Mouse (Mus musculus) embryo, embryonic 11.5 days (tissue): ENCODE data around the gene Osbpl6.

Experiments
- DNase-seq: peaks from one replicate; pipeline ENCODE4 v3.0.0-alpha.2; 2012; ENCODE audit warnings: low read depth, low spot score

Gene Osbpl6

GRCm38 (mm10) chr2:76406151-76406936 is at the start of gene Osbpl6:
Gene Osbpl6 (plus strand): TSS chr2:76406508.
- DNase-seq = peak; percentile 61

- no peak for DNase-seq
These were observed 46.1 kb upstream of the Osbpl6 start, which contains the start of gene Cyct for GRCm38 (mm10) chr2:76360226-76360625. Gene Cyct (minus strand): TSS chr2:76360450.

GRCm38 (mm10) chr2:76362111-76362510 is 44.2 kb upstream of the Osbpl6 start:
- peak; percentile 34 for DNase-seq

- DNase-seq = no peak
These were observed 40.5 kb upstream of the Osbpl6 start for GRCm38 (mm10) chr2:76365811-76366210.

- DNase-seq = peak; percentile 71
These were observed 39.0 kb upstream of the Osbpl6 start for GRCm38 (mm10) chr2:76367188-76367922.

GRCm38 (mm10) chr2:76368861-76369660 is 37.2 kb upstream of the Osbpl6 start:
- DNase-seq = no peak

GRCm38 (mm10) chr2:76369821-76370655 is 36.3 kb upstream of the Osbpl6 start, which contains the start of gene Rbm45:
Gene Rbm45 (plus strand): TSS chr2:76369984.
- DNase-seq = peak; percentile 81

- DNase-seq = no peak
These were observed 35.7 kb upstream of the Osbpl6 start for GRCm38 (mm10) chr2:76370656-76370922.

- no peak for DNase-seq
These were observed 34.1 kb upstream of the Osbpl6 start for GRCm38 (mm10) chr2:76372244-76372643.

- DNase-seq = no peak
These were observed 31.6 kb upstream of the Osbpl6 start for GRCm38 (mm10) chr2:76374544-76375206.

GRCm38 (mm10) chr2:76378646-76379045 is 27.7 kb upstream of the Osbpl6 start:
- DNase-seq = no peak

GRCm38 (mm10) chr2:76386531-76386930 is 19.8 kb upstream of the Osbpl6 start:
- DNase-seq = no peak

GRCm38 (mm10) chr2:76400178-76400577 is 6.1 kb upstream of the Osbpl6 start:
- no peak for DNase-seq

GRCm38 (mm10) chr2:76405596-76406150 is 635 bp upstream of the Osbpl6 start:
- DNase-seq = peak; percentile 13

GRCm38 (mm10) chr2:76406937-76407441 is 681 bp downstream of the Osbpl6 start:
- DNase-seq = peak; percentile 39

GRCm38 (mm10) chr2:76409526-76409925 is 3.2 kb downstream of the Osbpl6 start:
- no peak for DNase-seq

GRCm38 (mm10) chr2:76409986-76410385 is 3.7 kb downstream of the Osbpl6 start:
- no peak for DNase-seq

GRCm38 (mm10) chr2:76412924-76413323 is 6.6 kb downstream of the Osbpl6 start:
- DNase-seq = no peak

- DNase-seq = no peak
These were observed 11.3 kb downstream of the Osbpl6 start for GRCm38 (mm10) chr2:76417446-76418141.

- DNase-seq = no peak
These were observed 11.8 kb downstream of the Osbpl6 start for GRCm38 (mm10) chr2:76418142-76418518.
